Mouse (Mus musculus) gastrocnemius, adult 8-10 months (tissue): ENCODE measurements around the gene Psmg3. TPM values are rescaled to one million over a fixed set of nuclear protein-coding genes. Genes with fewer than 3 reads are reported as not detected.

Experiments used
- DNase-seq, 2 experiments: peaks; one replicate each; pipeline ENCODE4 v3.0.0; 2022; ENCODE audit warnings: low spot score in 2 of 2
- total RNA-seq, 4 experiments: library from RNA; stranded (reverse); gene quantifications; 2 replicates each; pipeline ENCODE4 v1.2.4; 2022

Psmg3 gene
- total RNA-seq, 4 experiments from 2014 or later: 7.8 to 10.4 (median 8.8) TPM

DNA sequence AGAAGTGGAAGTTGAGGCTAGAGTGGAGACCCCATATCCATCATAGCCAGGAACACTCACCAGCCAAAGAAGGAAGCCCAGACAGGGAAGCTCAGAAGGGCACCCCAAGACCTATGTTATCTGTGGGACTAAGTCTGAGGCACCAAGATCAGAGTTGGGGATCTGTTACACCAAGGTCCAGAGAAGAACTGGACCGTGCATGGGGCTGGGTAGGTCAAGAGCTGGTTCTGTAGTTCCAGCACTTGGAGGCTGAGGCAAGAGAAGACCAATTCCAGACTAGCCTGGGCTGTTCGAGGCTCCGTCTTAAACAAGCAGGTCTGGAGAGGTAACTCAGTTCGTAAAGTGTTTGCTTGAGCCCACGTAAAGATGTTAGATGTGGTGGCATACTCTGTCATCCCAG is 32.5 kb downstream of the Psmg3 start:
- DNase-seq: no peak

DNA sequence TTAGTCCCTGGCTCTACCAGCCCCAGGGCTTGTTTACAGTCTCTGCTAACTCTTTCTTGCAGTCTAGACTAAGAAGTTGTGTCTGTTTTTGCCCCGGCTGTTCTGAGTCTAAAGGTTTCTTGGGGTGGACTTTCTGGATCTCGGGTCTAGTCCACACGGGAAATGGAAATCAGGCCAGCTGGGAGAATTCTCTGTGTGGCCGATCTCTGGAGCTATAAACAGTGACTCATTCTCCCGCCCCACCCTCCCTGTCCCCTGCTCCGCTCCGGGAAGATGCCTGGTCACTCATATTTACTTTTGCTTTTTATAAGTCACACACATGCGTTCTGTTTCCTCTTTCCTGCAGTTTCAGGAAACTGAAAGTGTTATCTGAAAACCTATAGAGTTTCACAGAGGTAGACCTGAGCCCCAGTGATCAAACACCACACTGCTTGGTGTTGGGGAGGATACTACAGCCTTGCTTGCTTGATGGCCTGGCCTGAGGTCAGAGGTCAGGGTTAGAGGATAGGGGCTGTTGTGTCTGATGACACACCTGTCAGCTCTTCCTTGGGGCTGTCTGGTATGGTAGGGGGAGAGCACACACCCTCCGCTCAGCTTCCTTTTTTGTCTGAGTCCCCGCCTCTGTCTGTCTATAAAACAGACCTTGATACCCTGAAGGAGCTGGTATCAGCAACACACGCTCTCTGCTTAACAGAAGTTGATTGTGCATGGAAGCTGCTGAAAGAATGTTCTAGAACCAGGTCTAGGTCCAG is 33.2 kb downstream of the Psmg3 start:
- peak in 1 of 2 experiments; percentile 21 for DNase-seq

GRCm38 (mm10) chr5:139792966-139793337 is 33.7 kb downstream of the Psmg3 start:
- no peak for DNase-seq

- DNase-seq: no peak
Observed at GRCm38 (mm10) chr5:139792159-139792775, 34.4 kb downstream of the Psmg3 start.

DNA sequence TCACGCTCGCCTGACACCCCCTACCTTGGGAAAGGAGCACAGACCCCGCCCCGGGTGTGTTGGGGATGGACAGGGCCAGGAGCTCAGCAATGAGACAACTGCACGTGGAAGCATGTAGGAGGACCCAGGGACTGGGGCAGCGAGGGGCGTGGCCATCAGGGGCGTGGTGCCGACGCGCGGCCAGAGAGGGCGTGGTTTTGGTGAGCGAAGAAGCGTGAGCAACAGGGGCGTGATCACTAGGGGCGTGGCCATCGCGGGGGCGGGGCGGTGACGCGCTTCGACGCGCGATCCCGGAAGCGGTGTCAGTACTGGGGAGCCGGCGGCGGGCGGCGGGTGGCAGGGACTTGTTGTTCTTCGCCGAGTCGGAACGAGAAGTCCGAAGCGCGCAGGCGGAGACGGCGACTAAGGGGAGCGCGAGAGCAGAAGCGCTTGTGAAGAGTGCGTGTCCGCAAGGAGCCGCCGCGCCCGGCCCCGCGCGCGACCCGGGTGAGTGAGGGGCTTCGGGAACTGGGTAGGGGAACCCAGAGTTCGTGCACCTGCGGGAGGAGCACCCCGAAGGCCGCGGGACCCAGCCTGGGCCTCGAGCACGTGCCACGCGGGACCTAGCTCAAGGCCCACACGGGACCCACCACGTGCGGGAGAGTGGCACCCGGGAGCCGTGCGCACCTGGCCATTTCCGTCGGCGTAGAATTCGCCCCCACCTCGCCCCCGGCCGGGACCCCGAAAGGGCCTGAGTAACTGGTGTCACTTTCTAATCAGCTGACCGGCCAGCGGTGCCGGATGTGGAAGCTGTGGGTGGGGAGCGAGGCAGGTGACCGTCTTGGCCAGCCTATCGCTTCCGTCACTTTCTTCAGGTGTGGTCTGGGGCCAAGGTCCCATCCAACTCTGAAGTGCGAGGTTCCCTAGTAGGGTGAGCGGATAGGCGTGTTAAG is 35.2 kb downstream of the Psmg3 start, which contains the start of gene Mafk:
Gene Mafk, plus strand, starts transcription at position 287 of the 932 bp plus-strand sequence.
- DNase-seq: peak; percentile 98

DNA sequence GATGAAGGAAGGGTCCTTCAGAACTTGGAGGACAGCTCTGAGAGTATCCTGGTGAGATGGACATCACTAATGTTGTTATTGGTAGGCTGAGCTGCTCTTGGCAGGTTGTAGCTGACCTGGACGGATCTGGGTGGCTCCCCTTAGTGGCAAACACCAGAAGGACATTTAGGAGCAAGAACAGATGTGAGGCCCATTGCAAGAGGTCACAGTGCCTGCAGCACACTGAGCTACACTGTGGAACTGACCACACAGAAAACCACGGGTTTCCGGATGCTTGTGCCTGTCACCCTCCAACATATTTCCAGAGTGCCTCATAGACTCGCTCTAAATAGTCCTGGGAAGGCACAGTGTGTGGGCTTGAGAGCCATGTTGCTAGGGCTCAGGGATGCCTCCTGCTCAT is 37.2 kb downstream of the Psmg3 start:
- no peak for DNase-seq

GRCm38 (mm10) chr5:139781406-139781805 is 45.3 kb downstream of the Psmg3 start:
- DNase-seq: peak in 1 of 2 experiments; percentile 42

GRCm38 (mm10) chr5:139776966-139777365 is 49.7 kb downstream of the Psmg3 start:
- DNase-seq: no peak

DNA sequence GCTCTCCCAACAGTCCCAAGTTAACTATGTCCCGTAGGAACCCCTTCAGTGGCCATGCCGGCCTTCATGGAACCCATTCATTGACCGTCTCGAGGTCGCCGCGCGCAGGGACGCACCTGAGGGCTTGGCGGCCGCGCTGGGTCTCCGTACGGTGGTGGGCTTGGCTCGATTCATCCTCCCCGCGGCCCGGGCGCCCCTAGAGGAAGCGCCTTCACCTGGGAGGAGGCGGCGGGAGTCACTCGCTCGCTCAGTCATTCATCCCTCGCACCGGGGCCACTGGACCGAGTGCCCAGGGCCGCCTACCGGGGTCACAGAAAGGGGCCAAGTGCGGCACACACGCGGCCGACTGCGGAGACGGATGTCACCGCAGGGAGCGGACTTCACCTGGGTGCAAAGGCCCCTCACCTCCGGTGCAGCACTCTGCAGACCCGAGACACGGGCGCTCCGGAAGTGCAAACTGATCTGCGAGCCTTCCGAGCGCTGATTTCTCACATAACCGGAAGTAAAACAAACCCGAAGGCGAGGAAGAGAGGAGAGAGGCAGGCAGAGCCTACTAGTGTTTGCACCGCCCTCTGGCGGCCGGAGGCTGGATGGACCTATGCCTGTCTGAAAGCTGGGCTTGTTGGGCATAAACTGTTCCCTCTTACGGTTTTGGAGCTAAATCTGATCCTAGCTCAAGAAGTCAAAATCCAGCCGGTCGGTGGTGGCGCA is 51.3 kb downstream of the Psmg3 start, which contains the start of gene Ints1:
Gene Ints1, minus strand, starts transcription at position 459 of the 711 bp plus-strand sequence.
- peak; percentile 94 for DNase-seq

Other genes starting within 250 kb of the Psmg3 start
- gene Micall2, start 90.5 kb downstream of the Psmg3 start, total RNA-seq: under 1 TPM; 0.24 to 0.74 (median 0.37) TPM
- gene Ints1, start 51.2 kb downstream of the Psmg3 start, total RNA-seq: 10 to 100 TPM; 29.3 to 37.0 (median 32.3) TPM
- gene Mafk, start 35.4 kb downstream of the Psmg3 start, total RNA-seq: 10 to 100 TPM; 15.2 to 21.2 (median 18.1) TPM
- gene Tmem184a, start 7.0 kb downstream of the Psmg3 start, total RNA-seq: 1 to 10 TPM in 2 of 4 experiments, under 1 TPM in 2; 0.41 to 1.4 (median 0.88) TPM
- not detected for gene Gm26938, start 478 bp downstream of the Psmg3 start, total RNA-seq
- not detected for gene Elfn1, start 81.1 kb upstream of the Psmg3 start, total RNA-seq